Mouse (Mus musculus): ENCODE measurements around the gene Oosp1.

Oosp1 gene

GRCm38 (mm10) chr19:11690839-11691238, at the start of gene Oosp1:
TSS of gene Oosp1 (minus strand) at chr19:11691150.
- DNase-seq (ENCODE audit: low spot score), result no peak

- no peak for DNase-seq (ENCODE audit: low spot score)
Measured at GRCm38 (mm10) chr19:11736455-11736854, 45.5 kb upstream of the Oosp1 start.

GRCm38 (mm10) chr19:11730278-11730677, 39.3 kb upstream of the Oosp1 start:
- no peak for DNase-seq (ENCODE audit: low spot score)

GRCm38 (mm10) chr19:11727304-11727703, 36.4 kb upstream of the Oosp1 start:
- DNase-seq (ENCODE audit: low spot score), result no peak

GRCm38 (mm10) chr19:11725915-11726314, 35.0 kb upstream of the Oosp1 start:
- no peak for DNase-seq (ENCODE audit: low spot score)

GRCm38 (mm10) chr19:11724275-11724674, 33.3 kb upstream of the Oosp1 start:
- no peak for DNase-seq (ENCODE audit: low spot score)

GRCm38 (mm10) chr19:11723870-11724269, 32.9 kb upstream of the Oosp1 start:
- no peak for DNase-seq (ENCODE audit: low spot score)

- DNase-seq (ENCODE audit: low spot score), result no peak
Measured at GRCm38 (mm10) chr19:11720071-11720470, 29.1 kb upstream of the Oosp1 start.

GRCm38 (mm10) chr19:11712451-11712850, 21.5 kb upstream of the Oosp1 start:
- DNase-seq (ENCODE audit: low spot score), result no peak

- no peak for DNase-seq (ENCODE audit: low spot score)
Measured at GRCm38 (mm10) chr19:11698342-11698741, 7.4 kb upstream of the Oosp1 start.

- no peak for DNase-seq (ENCODE audit: low spot score)
Measured at GRCm38 (mm10) chr19:11696755-11697154, 5.8 kb upstream of the Oosp1 start, which contains the start of gene Oosp3. TSS of gene Oosp3 (plus strand) at chr19:11697055.

GRCm38 (mm10) chr19:11691454-11691853, 504 bp upstream of the Oosp1 start:
- no peak for DNase-seq (ENCODE audit: low spot score)

- no peak for DNase-seq (ENCODE audit: low spot score)
Measured at GRCm38 (mm10) chr19:11661562-11661961, 29.4 kb downstream of the Oosp1 start.

- no peak for DNase-seq (ENCODE audit: low spot score)
Measured at GRCm38 (mm10) chr19:11660459-11660858, 30.5 kb downstream of the Oosp1 start, which contains the start of gene Oosp2. TSS of gene Oosp2 (minus strand) at chr19:11660559.

GRCm38 (mm10) chr19:11659142-11659541, 31.8 kb downstream of the Oosp1 start:
- no peak for DNase-seq (ENCODE audit: low spot score)

- DNase-seq (ENCODE audit: low spot score), result no peak
Measured at GRCm38 (mm10) chr19:11649564-11649963, 41.4 kb downstream of the Oosp1 start.

- DNase-seq (ENCODE audit: low spot score), result no peak
Measured at GRCm38 (mm10) chr19:11646166-11646565, 44.8 kb downstream of the Oosp1 start.

- no peak for DNase-seq (ENCODE audit: low spot score)
Measured at GRCm38 (mm10) chr19:11640732-11641131, 50.2 kb downstream of the Oosp1 start, which contains the start of gene Ms4a3. TSS of gene Ms4a3 (minus strand) at chr19:11640851.

- no peak for DNase-seq (ENCODE audit: low spot score)
Measured at GRCm38 (mm10) chr19:11639038-11639437, 51.9 kb downstream of the Oosp1 start.

GRCm38 (mm10) chr19:11635572-11635971, 55.4 kb downstream of the Oosp1 start:
- DNase-seq (ENCODE audit: low spot score), result no peak

GRCm38 (mm10) chr19:11634330-11634729, 56.6 kb downstream of the Oosp1 start:
- DNase-seq (ENCODE audit: low spot score), result no peak

- no peak for DNase-seq (ENCODE audit: low spot score)
Measured at GRCm38 (mm10) chr19:11633732-11634131, 57.2 kb downstream of the Oosp1 start.

GRCm38 (mm10) chr19:11625231-11625630, 65.7 kb downstream of the Oosp1 start:
- DNase-seq (ENCODE audit: low spot score), result no peak

- peak; percentile 8 for DNase-seq (ENCODE audit: low spot score)
Measured at GRCm38 (mm10) chr19:11624800-11625199, 66.2 kb downstream of the Oosp1 start.

- no peak for DNase-seq (ENCODE audit: low spot score)
Measured at GRCm38 (mm10) chr19:11623551-11623950, 67.4 kb downstream of the Oosp1 start, which contains the start of gene Ms4a2. TSS of gene Ms4a2 (minus strand) at chr19:11623719.

Data from embryo, embryonic 10 days (tissue).